Mouse (Mus musculus): ENCODE results near the gene Klf2.

The Klf2 gene

DNA sequence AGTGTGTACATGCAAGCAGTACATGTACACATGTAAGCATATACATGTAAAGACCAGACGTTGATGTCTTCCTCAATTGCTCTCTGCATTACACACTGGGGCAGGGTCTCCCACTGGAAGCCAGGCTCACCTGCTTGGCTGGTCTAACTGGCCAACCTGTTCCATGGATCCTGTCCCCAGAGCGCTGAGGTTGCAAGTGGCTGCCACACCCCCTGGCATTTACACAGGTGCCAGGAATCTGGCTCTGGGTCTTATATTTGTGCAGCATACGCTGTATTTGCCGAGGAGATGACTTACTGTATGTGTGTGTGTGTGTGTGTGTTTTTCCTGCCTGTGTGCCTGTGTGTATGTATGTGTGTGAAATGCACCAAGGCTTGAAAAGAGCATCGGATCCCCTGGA, 11.9 kb upstream of the Klf2 start:
- no peak for DNase-seq

- peak; percentile 72 to 76 for DNase-seq
Observed at GRCm38 (mm10) chr8:72308276-72308675, 10.6 kb upstream of the Klf2 start.

- peak; percentile 83 to 90 for DNase-seq
Observed at GRCm38 (mm10) chr8:72310849-72311506, 7.9 kb upstream of the Klf2 start.

- DNase-seq = no peak
Observed at GRCm38 (mm10) chr8:72312926-72313518, 5.8 kb upstream of the Klf2 start.

DNA sequence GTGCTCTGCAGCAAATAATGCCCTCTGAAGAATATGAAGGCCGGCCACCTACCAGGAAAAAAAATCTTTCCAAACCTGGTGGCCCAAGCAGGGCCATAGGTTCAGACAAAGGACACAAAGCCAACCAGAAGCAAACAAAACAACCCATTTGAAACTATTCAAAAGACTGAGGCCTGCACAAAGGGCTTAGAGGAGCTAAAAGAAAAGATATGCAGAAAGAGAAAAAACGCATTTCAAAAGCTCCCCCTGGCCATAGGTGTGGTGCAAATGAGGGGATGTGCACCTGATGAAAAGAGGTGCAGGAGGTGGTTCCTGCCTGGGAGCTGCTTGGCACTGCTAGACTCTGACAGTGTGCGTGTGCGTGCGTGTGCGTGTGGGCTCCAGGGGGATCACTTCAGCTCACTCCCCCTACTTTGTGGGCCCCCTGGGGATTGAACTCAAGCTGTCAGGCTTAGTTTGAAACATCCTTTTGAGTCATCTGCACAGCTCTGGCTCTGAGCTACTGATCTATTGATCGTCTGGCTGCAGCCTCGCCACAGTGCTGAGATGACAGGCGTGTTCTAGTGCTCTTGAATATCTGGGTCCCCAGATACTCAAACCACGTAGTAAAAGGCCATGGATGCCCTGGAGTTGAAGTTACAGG, 2.7 kb upstream of the Klf2 start:
- DNase-seq = no peak

GRCm38 (mm10) chr8:72317741-72318301, 1.0 kb upstream of the Klf2 start:
- no peak for DNase-seq

DNA sequence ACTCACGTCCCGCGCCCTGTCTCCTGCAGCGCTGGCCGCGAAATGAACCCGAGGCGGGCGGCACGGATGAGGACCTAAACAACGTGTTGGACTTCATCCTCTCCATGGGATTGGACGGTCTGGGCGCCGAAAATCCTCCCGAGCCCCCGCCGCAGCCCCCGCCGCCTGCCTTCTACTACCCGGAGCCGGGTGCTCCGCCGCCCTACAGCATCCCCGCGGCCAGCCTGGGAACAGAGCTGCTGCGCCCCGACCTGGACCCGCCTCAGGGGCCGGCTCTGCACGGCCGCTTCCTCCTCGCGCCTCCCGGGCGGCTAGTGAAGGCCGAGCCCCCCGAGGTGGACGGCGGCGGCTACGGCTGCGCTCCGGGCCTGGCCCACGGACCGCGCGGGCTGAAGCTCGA, 564 bp downstream of the Klf2 start:
- peak in 1 of 2 experiments; percentile 54 for DNase-seq

- DNase-seq = peak in 1 of 2 experiments; percentile 38
Observed at GRCm38 (mm10) chr8:72319921-72320802, 1.3 kb downstream of the Klf2 start.

DNA sequence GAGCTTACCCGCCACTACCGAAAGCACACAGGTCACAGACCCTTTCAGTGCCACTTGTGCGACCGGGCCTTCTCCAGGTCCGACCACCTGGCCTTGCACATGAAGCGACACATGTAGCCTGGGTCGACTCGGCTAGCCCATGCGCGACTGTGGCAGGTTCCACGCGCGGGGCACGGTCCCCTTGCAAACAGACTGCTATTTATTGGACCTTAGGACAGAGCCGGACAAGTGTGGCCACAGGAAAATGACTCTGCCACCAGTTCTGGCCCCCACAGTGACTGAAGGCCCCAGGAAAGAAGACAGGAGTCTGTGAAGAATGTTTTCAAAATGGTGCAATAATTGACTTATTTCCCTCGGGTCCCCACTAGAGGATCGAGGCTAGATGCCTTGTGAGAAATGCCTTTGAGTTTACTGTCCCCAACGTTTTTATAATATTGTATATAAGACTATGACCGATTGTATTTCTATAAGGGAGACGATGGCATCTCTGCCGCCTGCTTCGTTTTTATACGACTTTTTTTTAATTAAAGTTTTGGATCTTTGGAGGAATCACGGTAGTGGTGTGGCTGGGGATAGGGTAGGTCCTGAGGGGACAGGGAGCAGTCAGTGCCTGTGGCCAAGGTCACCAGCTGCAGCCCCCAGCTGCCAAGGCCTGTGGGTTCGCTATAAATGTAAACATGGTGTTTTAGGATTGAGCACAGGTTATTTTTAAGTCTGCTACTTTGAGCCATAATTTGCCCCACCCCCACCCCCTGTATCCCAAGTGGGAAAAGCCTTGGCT, 2.2 kb downstream of the Klf2 start:
- DNase-seq = peak in 1 of 2 experiments; percentile 12

GRCm38 (mm10) chr8:72321635-72322441, 3.0 kb downstream of the Klf2 start:
- no peak for DNase-seq

DNA sequence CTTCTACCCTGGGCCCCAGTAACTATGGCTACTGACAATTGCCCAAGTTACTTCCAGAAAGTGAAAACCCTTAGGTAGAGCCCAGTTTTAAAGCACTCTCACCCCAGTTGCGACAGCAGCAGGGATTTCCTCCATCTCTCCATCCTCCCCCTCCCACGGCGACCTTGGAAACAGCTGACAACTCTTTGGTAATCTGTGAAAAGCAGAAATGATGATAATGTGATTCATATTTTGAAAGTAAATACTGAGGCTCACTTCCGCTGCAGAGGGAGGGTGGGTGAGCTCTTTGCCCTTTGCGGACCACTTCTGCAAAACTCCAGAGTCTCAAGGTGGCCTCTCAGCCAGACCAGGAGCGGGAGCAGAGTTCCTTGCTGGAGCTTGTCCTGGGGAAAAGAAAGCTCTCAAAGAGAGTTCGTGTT, 3.6 kb downstream of the Klf2 start:
- DNase-seq = peak in 1 of 2 experiments; percentile 27

DNA sequence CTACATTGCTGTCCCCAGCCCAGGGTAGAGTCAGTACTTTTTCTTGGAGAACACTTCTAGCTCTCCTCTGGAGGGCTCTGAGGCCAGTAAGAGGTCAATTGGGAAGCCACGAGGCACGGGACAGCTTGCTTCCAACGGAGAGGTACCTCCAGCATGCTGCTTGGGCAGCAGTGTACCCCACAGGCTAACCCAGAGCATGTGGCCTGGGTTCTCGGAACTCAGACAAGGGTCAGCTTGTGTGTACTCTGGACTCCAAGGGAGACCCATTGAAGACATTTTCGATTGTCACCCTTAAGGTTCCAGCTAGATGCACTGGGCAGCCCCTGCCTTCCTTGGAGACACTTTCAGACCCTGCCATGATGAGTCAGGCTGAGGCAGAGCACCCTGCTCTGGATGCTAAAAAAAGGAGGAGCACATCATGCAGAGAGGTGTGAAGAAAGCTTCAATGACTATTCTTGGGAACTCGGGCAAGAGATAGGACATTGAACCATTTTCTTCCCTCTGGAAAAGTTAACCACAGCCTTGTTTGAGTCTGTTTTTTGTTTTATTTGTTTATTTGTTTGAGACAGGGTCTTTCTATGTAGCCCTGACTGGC, 4.4 kb downstream of the Klf2 start:
- no peak for DNase-seq

- no peak for DNase-seq
Observed at GRCm38 (mm10) chr8:72324036-72324706, 5.3 kb downstream of the Klf2 start.

- no peak for DNase-seq
Observed at GRCm38 (mm10) chr8:72324708-72325107, 5.9 kb downstream of the Klf2 start.

- DNase-seq = no peak
Observed at GRCm38 (mm10) chr8:72329116-72329515, 10.3 kb downstream of the Klf2 start.

- DNase-seq = no peak
Observed at GRCm38 (mm10) chr8:72330806-72331516, 12.1 kb downstream of the Klf2 start.

DNA sequence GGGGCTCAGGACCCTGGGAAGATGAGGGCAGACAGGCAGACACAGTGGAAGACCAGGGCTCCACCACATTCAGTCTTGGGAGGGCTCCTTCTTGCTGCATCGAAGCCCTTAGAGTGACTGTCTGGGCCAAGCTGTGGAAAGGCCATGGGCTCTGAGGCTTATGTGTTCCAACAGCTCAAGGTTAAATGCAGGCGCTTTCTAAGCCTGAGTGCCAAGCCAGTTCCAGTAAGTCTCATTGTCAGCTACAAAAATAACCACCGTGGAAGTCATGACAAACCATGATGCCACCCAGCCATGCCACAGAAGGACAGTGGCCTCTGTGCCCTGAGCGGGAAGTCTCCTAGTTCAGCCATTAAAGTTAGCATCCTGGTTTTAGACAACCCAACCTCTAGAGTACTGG, 12.8 kb downstream of the Klf2 start:
- DNase-seq = no peak

DNA sequence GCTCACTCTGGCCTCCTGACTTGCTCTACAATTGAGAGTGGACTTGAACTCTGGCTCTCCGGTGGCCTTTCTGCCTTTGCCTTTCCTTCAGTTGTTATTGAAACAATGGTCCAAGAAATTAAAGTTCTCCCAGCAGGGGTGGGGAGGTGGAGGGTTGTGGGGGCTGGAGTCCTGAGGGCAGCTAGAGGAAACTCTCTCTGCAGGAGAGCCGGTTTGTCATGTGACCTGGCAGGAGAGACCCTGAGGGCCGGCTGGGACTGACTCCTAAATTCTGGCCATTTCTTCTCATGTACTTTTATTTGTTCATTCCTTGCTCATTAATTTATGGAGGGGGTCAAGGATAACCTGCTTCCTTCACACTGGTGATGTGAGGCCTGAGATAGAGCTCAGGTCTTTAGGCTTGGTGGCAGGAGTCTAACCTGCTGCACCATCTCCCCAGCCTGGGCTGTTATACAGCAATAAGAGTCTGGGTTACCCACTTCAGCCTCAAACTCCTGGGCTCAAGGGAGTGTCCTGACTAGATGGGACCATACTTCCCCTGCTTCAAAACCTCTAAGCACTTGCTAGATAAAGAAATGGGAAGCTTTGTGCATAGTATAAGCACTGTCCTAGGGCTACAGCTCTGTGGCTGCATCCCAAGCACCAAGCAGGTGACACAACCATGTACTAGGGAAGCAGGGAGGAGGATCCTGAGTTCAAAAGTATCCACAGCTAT, 14.8 kb downstream of the Klf2 start:
- DNase-seq = no peak

DNA sequence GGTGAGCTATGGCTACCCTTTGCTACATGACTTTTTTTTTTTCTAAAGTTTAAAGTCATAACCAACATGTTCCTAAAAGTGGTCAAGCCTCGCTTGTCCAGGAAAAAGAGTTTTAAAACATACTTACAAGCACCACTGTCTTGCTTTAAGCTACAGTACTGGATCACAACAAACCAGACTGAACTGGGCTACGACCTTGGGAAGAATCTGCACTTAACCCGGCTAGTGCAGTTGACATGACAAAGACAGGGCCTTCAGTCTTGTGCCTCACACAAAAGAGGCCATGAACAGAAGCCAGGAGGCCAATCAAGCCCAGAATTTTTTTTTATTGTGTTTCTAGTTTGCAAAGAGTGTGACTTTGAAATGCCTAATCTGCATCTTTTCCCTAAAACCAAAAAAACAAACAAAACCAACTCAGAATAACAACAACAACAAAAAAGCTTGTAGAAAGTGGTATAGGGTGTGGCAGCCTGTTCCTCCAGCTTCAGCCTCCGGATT, 15.4 kb downstream of the Klf2 start:
- DNase-seq = no peak

Measured in kidney, postnatal 36 days (tissue).